Mouse (Mus musculus): Measurements from ENCODE around the gene Vmn2r53.
"Not testable (repeated sequence)": the region's sequence is repeated elsewhere in the genome, so short reads cannot be mapped to it uniquely, and the experiment has no call there.

Gene Vmn2r53

GRCm38 (mm10) chr7:12608688-12609087, at the start of gene Vmn2r53:
Gene Vmn2r53 (minus strand): TSS chr7:12608788.
- DNase-seq (ENCODE audit: low read depth, low spot score), result no peak

- DNase-seq (ENCODE audit: low read depth, low spot score), result not testable (repeated sequence)
Measured at GRCm38 (mm10) chr7:12640219-12640618, 31.6 kb upstream of the Vmn2r53 start, which contains the start of gene Vmn2r54. Gene Vmn2r54 (minus strand): TSS chr7:12640319.
